Mouse (Mus musculus) left cerebral cortex, postnatal 36 days (tissue): ENCODE measurements around the gene Snx32. TPM values are rescaled to one million over a fixed set of nuclear protein-coding genes. Genes with fewer than 3 reads are reported as not detected.
A peak's percentile ranks its signal among the peaks of the same experiment; 100 is the strongest.

Experiments used
- DNase-seq, 2 experiments: peaks; one replicate each; pipeline ENCODE4 v3.0.0; 2021 to 2022; ENCODE audit warnings: low spot score in 2 of 2, mixed read lengths in 1 of 2
- intact Hi-C: fragments of 180-260 bp; cut with DNase I; formaldehyde crosslinking; loops from one replicate; pipeline ENCODE4 v1.15.1; 2025
- total RNA-seq, 2 experiments: library from RNA; stranded (reverse); gene quantifications; 2 replicates each; pipeline ENCODE4 v1.2.3; 2021

Snx32 gene
- total RNA-seq, 2 experiments from 2014 or later = 77.2 to 89.0 TPM

DNA sequence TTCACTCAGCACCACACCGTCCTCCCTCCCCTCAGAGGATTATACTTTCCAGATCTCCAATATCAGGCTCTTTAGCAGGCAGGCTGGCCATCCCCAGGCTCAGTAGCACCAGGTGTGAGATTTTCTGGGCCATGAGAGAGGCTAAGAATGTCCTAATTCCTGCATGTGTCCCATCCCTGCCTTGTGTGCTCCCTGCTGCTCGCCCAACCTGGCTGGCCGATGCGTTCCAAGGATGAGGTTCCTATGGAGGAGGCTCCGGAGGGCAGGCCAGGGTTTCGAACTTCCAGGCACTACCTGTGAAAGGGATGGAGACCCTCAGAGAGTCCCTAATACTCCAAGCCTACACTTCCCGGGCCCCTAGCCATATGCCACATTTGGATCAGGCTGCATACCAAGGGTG is 24.5 kb downstream of the Snx32 start:
- DNase-seq = no peak
- intact Hi-C loops = no loop called here

DNA sequence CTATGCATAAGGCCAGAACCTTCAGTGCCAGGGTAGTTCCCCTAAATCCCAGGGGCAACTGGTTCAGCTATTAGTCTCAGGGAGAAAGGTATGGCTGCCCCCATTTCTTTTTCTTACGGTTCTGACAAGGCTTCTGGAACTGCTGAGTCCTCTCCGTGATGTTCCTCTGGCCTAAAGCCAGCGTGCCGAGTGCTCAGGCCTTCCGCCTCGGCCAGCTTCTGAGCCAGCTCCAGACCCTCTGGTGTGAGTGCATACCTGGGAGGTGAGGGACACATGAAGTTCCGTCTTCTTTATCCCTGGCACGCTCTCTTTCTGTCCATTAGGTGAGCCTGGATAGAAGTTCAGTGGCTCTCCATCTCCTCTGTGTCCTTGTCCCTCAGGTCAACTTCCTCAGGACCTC is 25.0 kb downstream of the Snx32 start:
- intact Hi-C loops = no loop called here
- no peak for DNase-seq

GRCm38 (mm10) chr19:5484496-5484895 is 25.8 kb downstream of the Snx32 start:
- no peak for DNase-seq
- intact Hi-C loops = no loop called here

DNA sequence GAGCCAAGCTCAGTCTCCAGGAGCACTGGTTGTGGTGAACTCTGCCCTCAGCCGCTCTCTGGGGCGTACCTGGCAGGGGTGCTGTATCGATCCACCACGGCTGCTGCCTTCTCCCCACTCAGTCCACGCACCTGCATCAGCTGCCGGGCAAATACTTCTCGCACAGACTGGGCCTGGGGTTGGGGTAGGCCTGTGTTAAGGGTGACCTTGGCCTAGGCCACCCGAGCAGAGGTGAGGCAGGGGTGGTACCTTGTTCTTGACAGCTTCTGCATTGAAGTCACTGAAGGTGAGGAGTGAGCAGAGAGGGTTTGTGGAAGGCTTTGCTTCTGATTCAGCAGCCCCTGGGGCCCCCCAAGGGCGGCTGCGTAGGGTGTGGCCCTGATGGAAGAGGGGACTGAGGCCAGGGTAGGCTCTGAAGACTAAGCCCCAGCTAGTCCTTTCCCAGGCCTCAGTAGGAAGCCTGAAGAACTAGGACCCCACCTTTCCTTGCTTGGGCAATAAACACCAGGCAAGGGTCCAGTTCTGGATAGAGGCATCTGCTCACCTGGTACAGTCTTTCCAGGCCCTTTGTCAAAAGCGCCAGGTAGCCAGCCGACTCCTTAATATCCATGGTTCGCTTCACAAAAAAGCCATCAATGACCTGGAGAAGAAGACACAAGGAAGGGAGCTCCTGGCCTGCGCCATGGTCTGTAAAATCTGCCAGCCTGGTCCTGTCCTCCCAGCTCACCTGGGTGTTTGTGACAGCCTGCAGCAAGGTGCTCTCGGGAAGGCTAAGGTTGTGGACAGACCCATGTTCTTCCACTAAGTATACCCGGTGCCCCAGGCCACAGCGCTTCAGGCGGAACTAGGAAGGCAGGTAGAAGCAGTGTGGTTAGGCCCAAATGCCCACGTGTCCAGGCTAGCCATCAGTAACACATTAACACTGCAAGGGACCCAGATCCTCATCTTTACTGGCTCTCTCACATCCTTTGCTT is 26.7 kb downstream of the Snx32 start:
- DNase-seq = no peak

GRCm38 (mm10) chr19:5481398-5481797 is 28.9 kb downstream of the Snx32 start:
- DNase-seq = no peak
- intact Hi-C loops = no loop called here

More for the DNA sequence above, 26.7 kb downstream of the Snx32 start:
- intact Hi-C loops = no loop called here

DNA sequence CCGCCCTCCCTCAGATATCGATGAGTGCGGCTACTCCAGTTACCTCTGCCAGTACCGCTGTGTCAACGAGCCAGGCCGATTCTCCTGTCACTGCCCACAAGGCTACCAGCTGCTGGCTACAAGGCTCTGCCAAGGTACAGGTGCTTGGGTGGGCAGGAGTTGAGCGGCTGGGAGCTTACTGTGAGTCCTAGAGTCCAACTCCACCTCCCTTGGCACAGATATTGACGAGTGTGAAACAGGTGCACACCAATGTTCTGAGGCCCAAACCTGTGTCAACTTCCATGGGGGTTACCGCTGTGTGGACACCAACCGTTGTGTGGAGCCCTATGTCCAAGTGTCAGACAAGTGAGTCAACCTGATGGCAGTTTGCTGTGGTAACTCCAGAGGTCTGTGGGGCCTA is 30.3 kb downstream of the Snx32 start:
- no peak for DNase-seq
- intact Hi-C loops = no loop called here

- DNase-seq = no peak
- intact Hi-C loops = no loop called here
Observed at GRCm38 (mm10) chr19:5477668-5478300, 32.6 kb downstream of the Snx32 start.

GRCm38 (mm10) chr19:5477004-5477667 is 33.2 kb downstream of the Snx32 start:
- intact Hi-C loops = no loop called here
- peak in 1 of 2 experiments; percentile 63 for DNase-seq

GRCm38 (mm10) chr19:5475069-5475714 is 35.1 kb downstream of the Snx32 start:
- intact Hi-C loops = no loop called here
- DNase-seq = no peak

- intact Hi-C loops = no loop called here
- no peak for DNase-seq
Observed at GRCm38 (mm10) chr19:5474281-5475068, 35.9 kb downstream of the Snx32 start.

DNA sequence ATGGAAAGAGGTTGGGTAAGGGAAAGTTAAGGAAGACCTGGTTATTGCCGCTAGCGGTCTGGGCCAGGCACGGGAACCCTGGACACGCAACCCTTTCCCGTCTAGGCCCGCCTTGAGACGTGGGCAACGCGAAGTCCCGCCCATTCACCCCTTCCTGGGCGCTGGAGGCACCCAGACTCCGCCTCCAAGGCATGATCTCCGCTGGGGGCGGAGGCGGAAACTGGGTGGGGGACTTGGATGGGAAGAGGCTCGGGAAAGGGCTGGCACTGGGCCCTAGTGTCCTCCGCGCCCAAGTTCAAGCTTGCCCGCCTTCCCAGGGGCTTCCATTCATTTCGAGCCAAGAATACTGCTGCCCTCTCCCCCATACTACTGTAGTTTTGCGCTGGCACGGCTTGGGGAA is 36.6 kb downstream of the Snx32 start, which contains the start of gene Efemp2:
Efemp2 (plus strand) TSS at position 235 of the 400 bp plus-strand sequence.
- DNase-seq = peak; percentile 53 to 55

DNA sequence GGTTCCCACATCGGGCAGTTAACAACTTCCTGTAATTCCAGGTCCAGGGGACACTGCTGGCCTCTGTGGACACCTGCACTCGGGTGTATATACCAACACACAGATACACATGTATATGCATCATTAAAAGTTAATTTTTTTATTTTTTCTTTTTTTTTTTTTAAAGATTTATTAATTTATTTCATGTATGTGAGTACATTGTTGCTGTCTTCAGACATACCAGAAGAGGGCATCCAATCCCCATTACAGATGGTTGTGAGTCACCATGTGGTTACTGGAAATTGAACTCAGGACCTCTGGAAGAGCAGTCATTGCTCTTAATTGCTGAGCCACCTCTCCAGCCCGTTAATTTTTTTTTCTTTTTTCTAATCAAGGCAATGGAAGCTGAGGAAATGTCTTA is 37.5 kb downstream of the Snx32 start:
- intact Hi-C loops = no loop called here
- DNase-seq = no peak

More for the DNA sequence above, 36.6 kb downstream of the Snx32 start, which contains the start of gene Efemp2:
- intact Hi-C loops = no loop called here

DNA sequence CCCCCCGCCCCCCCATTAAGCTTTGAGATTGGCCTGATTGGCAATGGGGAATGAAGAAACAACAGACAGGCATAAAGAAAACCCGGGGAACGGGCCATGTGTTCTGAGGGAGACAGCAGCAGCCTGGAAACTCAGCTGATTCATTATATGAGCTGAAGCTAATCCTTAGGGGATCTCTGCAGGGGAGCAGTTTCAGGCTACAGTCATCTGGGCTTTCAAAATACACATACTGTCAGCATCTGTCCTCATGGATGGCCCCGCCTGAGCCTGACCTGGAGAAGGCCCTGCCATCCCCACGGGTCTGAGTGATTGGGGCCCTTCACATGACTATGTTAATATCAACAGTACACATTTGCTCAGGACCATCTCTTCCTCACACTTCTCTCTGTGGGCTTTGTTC is 38.5 kb downstream of the Snx32 start:
- intact Hi-C loops = no loop called here

DNA sequence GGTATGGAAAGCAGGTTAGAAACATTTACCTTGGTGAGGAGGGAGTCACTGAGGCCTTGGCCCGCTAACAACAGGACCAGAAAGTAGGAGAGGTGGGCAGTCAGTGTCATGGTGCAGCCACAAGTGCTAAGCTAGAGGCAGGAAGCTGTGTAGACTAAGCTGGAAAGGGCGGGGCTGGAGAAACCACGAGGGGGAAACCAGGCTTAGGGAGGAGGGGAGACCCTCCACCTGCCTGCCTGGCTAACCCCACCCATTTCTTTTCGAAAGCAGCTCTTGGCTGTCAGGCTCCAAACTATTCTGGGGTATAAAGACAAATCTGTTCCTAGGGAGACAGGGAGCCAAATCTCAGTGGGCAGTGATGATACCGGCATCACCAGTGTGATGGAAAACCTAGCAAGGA is 42.0 kb downstream of the Snx32 start, which contains the start of gene Ctsw:
Ctsw (minus strand) TSS at position 134 of the 400 bp plus-strand sequence.
- intact Hi-C loops = no loop called here
- DNase-seq = no peak

More for the DNA sequence above, 38.5 kb downstream of the Snx32 start:
- DNase-seq = no peak

- DNase-seq = no peak
- intact Hi-C loops = no loop called here
Observed at GRCm38 (mm10) chr19:5466916-5467500, 43.3 kb downstream of the Snx32 start.

DNA sequence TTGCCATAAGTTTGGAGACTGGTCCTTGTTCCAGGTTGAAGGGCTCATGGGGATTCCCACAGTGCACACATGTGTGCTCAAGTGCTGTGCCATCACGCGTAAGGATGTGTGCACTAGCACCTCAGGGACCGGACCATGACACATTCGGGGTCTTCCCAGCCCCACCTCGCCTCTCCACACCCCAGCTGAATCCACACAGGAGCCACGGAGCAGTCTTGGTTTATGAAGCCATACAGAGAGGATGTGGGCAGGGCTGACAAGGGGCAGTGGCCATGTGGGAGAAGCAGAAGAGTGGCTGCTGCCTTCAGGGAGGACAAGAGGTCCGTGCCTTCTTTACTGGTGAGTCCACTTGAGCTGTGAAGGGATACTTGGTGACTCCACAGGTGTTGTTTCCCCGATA is 45.3 kb downstream of the Snx32 start:
- DNase-seq = no peak
- intact Hi-C loops = no loop called here

GRCm38 (mm10) chr19:5463791-5464562 is 46.4 kb downstream of the Snx32 start:
- no peak for DNase-seq
- intact Hi-C loops = loop anchor here (1.0 kb wide), 1 partner anchor 24 kb away; the partner anchor contains the start of gene Mus81

GRCm38 (mm10) chr19:5463212-5463611 is 47.1 kb downstream of the Snx32 start:
- DNase-seq = peak in 1 of 2 experiments; percentile 2
- intact Hi-C loops = loop anchor here (1.0 kb wide), 1 partner anchor 25 kb away; the partner anchor contains the start of gene Mus81
